Mouse (Mus musculus) spleen, postnatal 4 days (tissue): ENCODE data around the gene Card9.

ENCODE experiments used
- DNase-seq, 2 experiments: peaks; one replicate each; pipeline ENCODE4 v3.0.0; 2022; ENCODE audit warnings: low spot score in 2 of 2

Card9 gene

DNA sequence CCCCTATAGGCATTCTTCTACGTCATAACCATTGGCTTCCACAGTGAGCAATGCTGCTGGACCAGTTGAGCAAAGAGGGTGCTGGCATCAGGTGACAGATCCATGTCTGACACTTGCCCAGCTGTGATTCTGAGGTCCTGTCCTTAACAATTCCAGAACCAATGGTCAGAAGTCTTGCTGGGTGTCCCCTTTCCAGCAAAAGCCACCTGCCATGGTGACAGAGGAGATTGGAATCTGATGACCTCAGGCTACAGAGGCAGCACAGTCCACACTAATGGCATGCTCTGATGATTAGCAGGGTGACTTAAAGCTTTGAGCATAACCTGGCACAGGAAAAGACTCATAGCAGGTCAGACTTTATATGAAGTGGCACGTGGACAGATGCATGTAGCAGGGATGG lies 55.2 kb downstream of the Card9 start:
- no peak for DNase-seq

GRCm38 (mm10) chr2:26304711-26305110 lies 56.0 kb downstream of the Card9 start:
- no peak for DNase-seq
